Mouse (Mus musculus): Measurements from ENCODE around the gene Gm3625.
"Not testable (repeated sequence)": the region's sequence is repeated elsewhere in the genome, so short reads cannot be mapped to it uniquely, and the experiment has no call there.

The Gm3625 gene

GRCm38 (mm10) chr12:4556891-4557290, 35.8 kb downstream of the Gm3625 start:
- no peak for DNase-seq (ENCODE audit: low read depth in 2 of 2, low spot score in 2 of 2)

- DNase-seq (ENCODE audit: low read depth in 2 of 2, low spot score in 2 of 2) = no peak
Observed at GRCm38 (mm10) chr12:4555451-4555850, 37.3 kb downstream of the Gm3625 start.

- not testable (repeated sequence) for DNase-seq (ENCODE audit: low read depth in 2 of 2, low spot score in 2 of 2)
Observed at GRCm38 (mm10) chr12:4553704-4554103, 39.0 kb downstream of the Gm3625 start.

GRCm38 (mm10) chr12:4548053-4549013, 44.4 kb downstream of the Gm3625 start:
- DNase-seq (ENCODE audit: low read depth in 2 of 2, low spot score in 2 of 2) = peak; percentile 63 to 76

- no peak for DNase-seq (ENCODE audit: low read depth in 2 of 2, low spot score in 2 of 2)
Observed at GRCm38 (mm10) chr12:4547557-4547956, 45.2 kb downstream of the Gm3625 start.

GRCm38 (mm10) chr12:4546491-4546890, 46.2 kb downstream of the Gm3625 start:
- DNase-seq (ENCODE audit: low read depth in 2 of 2, low spot score in 2 of 2) = no peak

- no peak for DNase-seq (ENCODE audit: low read depth in 2 of 2, low spot score in 2 of 2)
Observed at GRCm38 (mm10) chr12:4545425-4545824, 47.3 kb downstream of the Gm3625 start.

- no peak for DNase-seq (ENCODE audit: low read depth in 2 of 2, low spot score in 2 of 2)
Observed at GRCm38 (mm10) chr12:4544400-4544919, 48.3 kb downstream of the Gm3625 start.
